Mouse (Mus musculus): ENCODE results near the gene Olfr798.

Gene Olfr798

DNA sequence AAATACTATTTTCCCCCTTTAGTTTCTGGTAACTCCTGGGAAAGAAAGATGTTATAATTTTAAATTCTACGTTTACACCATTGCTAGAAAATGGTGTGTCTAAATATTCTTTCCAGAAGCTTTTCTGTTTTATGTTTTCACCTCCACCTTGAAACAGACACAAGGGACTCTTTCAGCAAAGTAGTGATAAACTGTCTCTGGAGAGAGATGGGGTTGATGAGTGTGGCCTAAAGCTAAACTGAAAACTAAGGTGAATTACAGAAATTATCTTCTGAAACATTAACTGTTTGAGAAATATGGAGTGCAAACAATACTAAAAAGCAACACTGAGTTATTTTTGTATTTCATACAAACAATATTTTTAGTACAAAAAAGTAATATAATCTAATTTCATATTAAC, at the start of gene Olfr798:
Gene Olfr798, minus strand, starts transcription at position 101 of the 400 bp plus-strand sequence.
- no peak for TF ChIP-seq GATA4 (IDR thresholded peaks at IDR 0.05; ENCODE audit: insufficient replicate concordance, low read length)

DNA sequence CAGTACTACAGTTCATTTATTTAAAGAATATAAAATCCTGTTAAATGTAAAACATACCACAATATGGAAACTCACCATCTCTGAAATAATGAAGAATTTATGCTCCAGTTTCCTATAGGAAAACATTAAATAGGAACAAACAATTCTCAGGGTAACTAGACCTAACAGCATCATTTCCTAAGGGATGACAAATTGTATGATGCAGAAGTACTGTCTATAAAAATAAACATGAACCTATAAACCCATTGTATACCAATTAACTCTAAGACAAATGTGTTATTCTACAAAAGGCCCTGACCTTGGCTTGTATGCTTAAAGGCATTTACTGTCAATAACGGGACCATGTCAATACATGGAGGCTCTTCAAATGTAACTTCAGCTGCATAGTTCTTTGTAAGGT, 46.0 kb upstream of the Olfr798 start, which contains the start of gene Olfr801:
Gene Olfr801, minus strand, starts transcription at position 101 of the 400 bp plus-strand sequence.
- no peak for TF ChIP-seq GATA4 (IDR thresholded peaks at IDR 0.05; ENCODE audit: insufficient replicate concordance, low read length)

DNA sequence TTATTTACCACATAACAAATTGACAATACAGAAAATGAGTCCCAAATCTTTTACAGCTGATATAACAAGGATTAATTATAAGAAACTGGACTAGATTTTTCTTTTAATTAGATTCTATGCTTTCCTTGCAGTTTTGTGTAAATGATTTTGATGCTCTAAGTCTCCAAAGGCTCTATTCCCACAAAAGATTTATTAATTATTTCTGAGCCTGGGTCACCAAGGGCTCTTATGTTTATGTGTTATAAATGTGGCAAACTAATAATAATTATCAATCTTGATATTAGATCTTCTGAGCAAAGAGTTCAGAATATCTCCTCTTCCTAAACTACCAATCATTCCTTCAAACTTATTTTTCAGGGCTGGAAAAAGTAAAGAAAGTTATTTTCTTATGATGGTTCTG, 29.7 kb upstream of the Olfr798 start, which contains the start of gene Olfr800:
Gene Olfr800, plus strand, starts transcription at position 301 of the 400 bp plus-strand sequence.
- no peak for TF ChIP-seq GATA4 (IDR thresholded peaks at IDR 0.05; ENCODE audit: insufficient replicate concordance, low read length)

- no peak for TF ChIP-seq GATA4 (IDR thresholded peaks at IDR 0.05; ENCODE audit: insufficient replicate concordance, low read length)
These were observed 24.0 kb upstream of the Olfr798 start for GRCm38 (mm10) chr10:129651763-129652162.

DNA sequence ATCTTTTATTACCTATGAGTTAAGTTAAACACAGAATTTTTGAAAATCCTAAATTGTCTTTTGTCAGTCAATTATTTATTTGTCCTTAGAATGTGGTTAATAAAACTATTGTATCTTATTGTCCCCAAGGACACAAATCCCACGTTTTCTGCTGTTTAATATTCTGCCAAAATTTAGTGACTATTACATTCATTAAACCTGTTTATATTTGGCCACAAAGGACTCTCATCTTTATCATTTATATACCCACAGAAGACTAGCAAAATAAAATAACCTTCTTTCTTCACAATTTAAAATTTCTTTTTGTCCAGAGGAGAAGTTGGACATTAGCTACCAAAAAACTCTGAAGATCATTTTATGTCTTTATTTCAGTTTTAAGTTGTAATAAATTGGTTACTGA, 9.4 kb upstream of the Olfr798 start, which contains the start of gene Olfr799:
Gene Olfr799, plus strand, starts transcription at position 301 of the 400 bp plus-strand sequence.
- no peak for TF ChIP-seq GATA4 (IDR thresholded peaks at IDR 0.05; ENCODE audit: insufficient replicate concordance, low read length)

DNA sequence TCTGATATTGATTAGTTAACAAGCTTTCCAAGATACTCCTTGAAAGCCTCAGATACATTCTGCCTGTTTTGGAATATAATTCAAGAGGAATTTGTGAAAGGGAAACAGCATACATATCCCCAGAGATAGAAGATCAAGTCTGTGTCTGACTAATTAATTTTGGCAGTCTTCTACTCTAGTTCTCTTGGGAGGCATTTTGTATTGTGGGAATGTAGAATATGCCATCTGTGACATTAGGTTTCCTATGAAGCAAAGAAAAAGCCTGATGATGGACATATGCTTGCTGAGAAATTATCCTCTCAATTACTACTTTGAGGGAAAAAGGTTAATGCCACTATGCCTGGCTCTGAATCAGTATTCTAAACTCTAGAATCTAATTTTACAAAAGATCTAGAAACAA, 4.5 kb downstream of the Olfr798 start:
- no peak for TF ChIP-seq GATA4 (IDR thresholded peaks at IDR 0.05; ENCODE audit: insufficient replicate concordance, low read length)

DNA sequence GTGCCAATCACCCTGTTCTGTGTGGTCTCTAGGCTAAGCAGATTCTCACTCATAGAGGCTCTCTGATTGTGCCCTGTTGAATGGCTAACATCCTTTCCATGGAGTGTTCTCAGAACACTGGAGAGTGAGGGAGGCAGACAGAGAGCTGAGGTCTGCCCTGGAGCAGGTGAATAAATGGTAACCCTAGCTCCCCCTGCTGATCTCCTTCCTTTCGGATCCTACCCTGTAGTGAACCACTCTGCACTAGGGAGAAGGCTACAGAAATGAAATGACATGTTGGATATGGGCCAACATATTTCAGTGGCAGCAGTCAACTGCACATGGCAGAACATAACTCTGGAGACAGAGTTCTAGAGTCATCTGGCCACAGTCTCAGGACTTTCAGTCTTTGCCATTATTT, 6.0 kb downstream of the Olfr798 start:
- TF ChIP-seq GATA4 (IDR thresholded peaks at IDR 0.05; ENCODE audit: insufficient replicate concordance, low read length): no peak

DNA sequence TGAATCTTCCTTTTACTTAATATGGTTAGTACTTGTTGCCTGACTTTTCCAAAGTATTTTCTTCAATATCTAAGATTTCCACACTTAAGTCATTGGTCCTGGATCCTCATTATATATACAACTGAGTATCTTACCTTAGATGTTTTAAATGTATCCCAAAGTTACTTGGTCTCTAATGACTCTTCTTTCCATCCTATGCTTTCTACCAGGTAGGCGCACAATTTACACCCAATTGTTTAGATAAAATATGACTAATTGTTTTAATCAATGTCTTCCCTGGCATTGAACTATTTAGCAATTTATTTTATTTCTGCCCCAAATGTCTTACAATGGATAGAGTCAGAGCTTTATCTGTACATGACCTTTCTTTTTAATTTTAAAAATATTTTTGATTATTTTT, 15.3 kb downstream of the Olfr798 start, which contains the start of gene Olfr796:
Gene Olfr796, minus strand, starts transcription at position 101 of the 400 bp plus-strand sequence.
- no peak for TF ChIP-seq GATA4 (IDR thresholded peaks at IDR 0.05; ENCODE audit: insufficient replicate concordance, low read length)

DNA sequence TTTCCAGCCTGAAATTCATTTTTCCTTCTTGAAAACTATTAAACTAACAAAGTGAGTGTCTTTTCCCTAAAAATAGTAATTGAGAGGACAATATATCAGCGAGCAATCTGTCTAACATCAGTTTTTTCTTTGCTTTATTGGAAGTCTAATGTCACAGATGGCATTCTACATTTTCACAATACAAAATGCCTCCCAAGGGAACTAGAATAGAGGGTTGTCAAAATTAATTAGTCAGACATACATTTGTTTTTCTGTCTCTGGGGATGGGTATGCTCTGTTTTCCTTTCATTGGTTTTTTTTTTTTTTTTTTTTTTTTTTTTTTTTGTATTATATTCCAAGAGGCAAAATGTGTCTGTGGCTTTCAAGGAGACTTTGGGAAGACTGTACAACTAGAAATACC, 50.7 kb downstream of the Olfr798 start:
- TF ChIP-seq GATA4 (IDR thresholded peaks at IDR 0.05; ENCODE audit: insufficient replicate concordance, low read length): no peak
